In genomic region chr4:137001825-137002224, GRCm38 (mm10) we compare ENCODE assay signal across 18 mouse cellular contexts. TPM values are rescaled to one million over a fixed set of nuclear protein-coding genes. Genes with fewer than 3 reads are reported as not detected.
A peak's percentile ranks its signal among the peaks of the same experiment; 100 is the strongest.
DNase-seq lines count a peak whose midpoint lies in the region; ATAC-seq and TF ChIP-seq lines count a peak whose summit lies in the region.
"Had no signal": no experiment of that assay in that cellular context is flagged by ENCODE, and none has a peak within 500 bp of the region (broad histone marks: within the 10 kb centered on the region; RNA-seq: fewer than 3 reads in every experiment).

No protein-coding gene starts in this region.

- no peak for TF ChIP-seq CTCF in kidney, adult 2 months (conservative IDR thresholded peaks at IDR 0.05; ENCODE audit: insufficient read depth, insufficient read length, low read depth, low read length)

- H3K27me3 ChIP-seq in kidney, adult 2 months (replicated peaks; ENCODE audit: control insufficient read depth, insufficient read depth, low read length), result no peaks in the 10 kb centered on the region
- no peaks in the 10 kb centered on the region for H3K27me3 ChIP-seq in kidney, embryonic 14.5 days (ENCODE audit: control insufficient read depth, insufficient read depth, low read length)
- no peaks in the 10 kb centered on the region for H3K27me3 ChIP-seq in midbrain, embryonic 15.5 days (replicated peaks)
- no peaks in the 10 kb centered on the region for H3K27me3 ChIP-seq in midbrain, embryonic 10.5 days (ENCODE audit: low read depth, poor library complexity, severe bottlenecking)
- H3K27me3 ChIP-seq: embryonic facial prominence, embryonic 12.5 days; forebrain, embryonic 15.5 days; heart, embryonic 13.5 days; Patski had no signal

- peaks cover 4% of the 10 kb centered on the region; the same call in 1 of the 2 replicates for H3K36me3 ChIP-seq in kidney, adult 2 months (ENCODE audit: control insufficient read depth, insufficient read depth, low read length)
- H3K36me3 ChIP-seq in kidney, embryonic 14.5 days (ENCODE audit: control insufficient read depth, insufficient read depth, low read length), result peaks cover 26% of the 10 kb centered on the region
- H3K36me3 ChIP-seq in midbrain, embryonic 15.5 days (replicated peaks), result 0 out of 2 replicates have a peak, but pooled peaks cover 3% of the 10 kb centered on the region
- H3K36me3 ChIP-seq in midbrain, embryonic 10.5 days, result peaks cover 40% of the 10 kb centered on the region
- H3K36me3 ChIP-seq: forebrain, embryonic 15.5 days had no signal

- H3K9me3 ChIP-seq in kidney, embryonic 14.5 days (ENCODE audit: control insufficient read depth, low read length), result no peaks in the 10 kb centered on the region
- H3K9me3 ChIP-seq in midbrain, embryonic 15.5 days, result no peaks in the 10 kb centered on the region
- H3K9me3 ChIP-seq in midbrain, embryonic 10.5 days (replicated peaks), result no peaks in the 10 kb centered on the region
- H3K9me3 ChIP-seq: embryonic facial prominence, embryonic 12.5 days; forebrain, embryonic 15.5 days; heart, embryonic 13.5 days had no signal

- no peak overlapping the region for H3K27ac ChIP-seq in kidney, adult 2 months (ENCODE audit: insufficient read depth, low read depth, low read length)
- no peak overlapping the region for H3K27ac ChIP-seq in kidney, embryonic 14.5 days (ENCODE audit: low read depth, low read length)
- peak overlapping the region; percentile 34; the same call in 1 of the 2 replicates for H3K27ac ChIP-seq in midbrain, embryonic 15.5 days
- H3K27ac ChIP-seq in midbrain, embryonic 10.5 days (replicated peaks), result no peak overlapping the region
- H3K27ac ChIP-seq: embryonic facial prominence, embryonic 12.5 days; forebrain, embryonic 15.5 days; heart, embryonic 13.5 days; macrophage had no signal

- H3K4me2 ChIP-seq in kidney, embryonic 14.5 days (replicated peaks; ENCODE audit: low read depth, low read length), result no peak overlapping the region
- H3K4me2 ChIP-seq in midbrain, embryonic 15.5 days, result no peak overlapping the region
- H3K4me2 ChIP-seq: embryonic facial prominence, embryonic 12.5 days; forebrain, embryonic 15.5 days; heart, embryonic 13.5 days had no signal

- peak; percentile 81 to 85 for DNase-seq in cerebellum, postnatal 14 days
- DNase-seq in cerebellum, adult 9-10 months, result no peak
- DNase-seq in kidney, adult 2 months, result peak; percentile 73
- DNase-seq in midbrain, embryonic 10.5 days (ENCODE audit: low spot score), result no peak
- peak; percentile 33 for DNase-seq in retina, postnatal 7 days (ENCODE audit: low read depth, low spot score)
- DNase-seq: liver; liver, postnatal 0 days; midbrain, embryonic 14.5 days; right cerebral cortex, postnatal 14 days had no signal

- no peak for ATAC-seq in kidney, embryonic 14.5 days (ENCODE audit: low FRiP score, low TSS enrichment)
- ATAC-seq in midbrain, embryonic 15.5 days (replicated peaks), result no peak
- ATAC-seq: activated CD4-positive, CD25-positive, alpha-beta regulatory T cell, adult 4 months; forebrain, embryonic 15.5 days; inflammation-experienced regulatory T-cells, adult 6 months; liver, postnatal 0 days; Patski had no signal

- H3K4me3 ChIP-seq in kidney, adult 2 months (ENCODE audit: insufficient read depth, low read depth, low read length), result no peak overlapping the region
- H3K4me3 ChIP-seq in kidney, embryonic 14.5 days (ENCODE audit: low read length), result no peak overlapping the region
- no peak overlapping the region for H3K4me3 ChIP-seq in midbrain, embryonic 15.5 days
- H3K4me3 ChIP-seq in midbrain, embryonic 10.5 days, result no peak overlapping the region
- H3K4me3 ChIP-seq: embryonic facial prominence, embryonic 12.5 days; forebrain, embryonic 15.5 days; heart, embryonic 13.5 days had no signal

- no peak for TF ChIP-seq POLR2A in kidney, adult 2 months (IDR thresholded peaks at IDR 0.05; ENCODE audit: low read depth, low read length)

- WGBS in kidney, adult 2 months, result 65% methylated on average over 3 of the region's 3 CpGs
- 89% methylated on average over 3 of the region's 3 CpGs for WGBS in kidney, embryonic 14.5 days
- WGBS in midbrain, embryonic 15.5 days, result 76% methylated on average over 3 of the region's 3 CpGs
- 90% methylated on average over 3 of the region's 3 CpGs for WGBS in midbrain, embryonic 10.5 days

- H3K4me1 ChIP-seq in kidney, adult 2 months (ENCODE audit: control insufficient read depth, insufficient read depth, low read length), result no peaks in the 10 kb centered on the region
- H3K4me1 ChIP-seq in kidney, embryonic 14.5 days (ENCODE audit: control insufficient read depth, insufficient read depth, low read length), result no peaks in the 10 kb centered on the region
- H3K4me1 ChIP-seq in midbrain, embryonic 15.5 days, result peaks cover 14% of the 10 kb centered on the region
- H3K4me1 ChIP-seq in midbrain, embryonic 10.5 days, result peaks cover 7% of the 10 kb centered on the region
- H3K4me1 ChIP-seq: heart, embryonic 13.5 days had no signal

- H3K9ac ChIP-seq in kidney, embryonic 14.5 days (ENCODE audit: low read depth, low read length), result no peak overlapping the region
- H3K9ac ChIP-seq in midbrain, embryonic 15.5 days, result no peak overlapping the region
- H3K9ac ChIP-seq: embryonic facial prominence, embryonic 12.5 days; forebrain, embryonic 15.5 days; heart, embryonic 13.5 days; liver, postnatal 0 days had no signal

RNA-seq across cellular contexts. Expression of gene Epha8, which starts 45.2 kb away (rescaled TPM):
- polyA plus RNA-seq in kidney, adult 2 months (2012; rRNA removed), result 0.04 and 0.06 TPM in 2 replicates
- polyA plus RNA-seq in kidney, embryonic 14.5 days (2014; fragmentation: Nextera tagmentation; extraction: Ambion mirVana), result 0.19 and 0.27 TPM in 2 replicates
- polyA plus RNA-seq in midbrain, embryonic 15.5 days (2015; fragmentation: Nextera tagmentation; extraction: Ambion mirVana), result 20.5 and 23.1 TPM in 2 replicates
- polyA plus RNA-seq in midbrain, embryonic 10.5 days (2016; fragmentation: Nextera tagmentation; extraction: Ambion mirVana), result 3.9 and 6.9 TPM in 2 replicates
- polyA plus RNA-seq: activated CD4-positive, CD25-positive, alpha-beta regulatory T cell, adult 4 months; macrophage; Patski had no signal

RNA-seq across cellular contexts. Expression of gene Zbtb40, which starts 46.8 kb away (rescaled TPM):
- polyA plus RNA-seq in kidney, adult 2 months (2012; rRNA removed), result 9.5 and 12.3 TPM in 2 replicates
- 3.3 and 5.6 TPM in 2 replicates for polyA plus RNA-seq in kidney, embryonic 14.5 days (2014; fragmentation: Nextera tagmentation; extraction: Ambion mirVana)
- 3.9 and 4.6 TPM in 2 replicates for polyA plus RNA-seq in midbrain, embryonic 15.5 days (2015; fragmentation: Nextera tagmentation; extraction: Ambion mirVana)
- 4.9 and 5.0 TPM in 2 replicates for polyA plus RNA-seq in midbrain, embryonic 10.5 days (2016; fragmentation: Nextera tagmentation; extraction: Ambion mirVana)

Comparison
In these comparisons a context has a peak if more than half of its experiments do, and no peak if none do; other contexts are left out.
1. DNase-seq: peak in cerebellum, postnatal 14 days (2 of 2), kidney, adult 2 months (single experiment) and retina, postnatal 7 days (single experiment); none in cerebellum, adult 9-10 months (single experiment) and midbrain, embryonic 10.5 days (single experiment).